Mouse (Mus musculus) forebrain, embryonic 13.5 days (tissue): ENCODE measurements around the gene Efnb2. TPM values are rescaled to one million over a fixed set of nuclear protein-coding genes. Genes with fewer than 3 reads are reported as not detected.

Source experiments
- ATAC-seq: fragments of 200-750 bp; cut with Nextera tagmentation; 2 replicates; pipeline ENCODE4 v1.8.0; 2017
- H3K27ac ChIP-seq: fragments of 300-500 bp; sonication (generic); 2 replicates; pipeline ENCODE4 v1.5.1; 2015; ENCODE audit warnings: inconsistent platforms, mild to moderate bottlenecking, moderate library complexity
- H3K27me3 ChIP-seq: fragments of 300-500 bp; sonication (generic); 2 replicates; pipeline ENCODE4 v1.6.1; 2015; ENCODE audit warnings: mild to moderate bottlenecking, inconsistent platforms
- H3K36me3 ChIP-seq: fragments of 300-500 bp; sonication (generic); 2 replicates; pipeline ENCODE4 v1.6.1; 2015; ENCODE audit warnings: mild to moderate bottlenecking, inconsistent platforms; ENCODE audit not compliant: poor library complexity, severe bottlenecking
- H3K4me1 ChIP-seq: fragments of 300-500 bp; sonication (generic); 2 replicates; pipeline ENCODE4 v1.6.1; 2015; ENCODE audit warnings: inconsistent platforms
- H3K4me2 ChIP-seq: fragments of 300-500 bp; sonication (generic); 2 replicates; pipeline ENCODE4 v1.6.1; 2015; ENCODE audit warnings: inconsistent platforms, mild to moderate bottlenecking, moderate library complexity
- H3K4me3 ChIP-seq: fragments of 300-500 bp; sonication (generic); 2 replicates; pipeline ENCODE4 v1.5.1; 2015; ENCODE audit warnings: mild to moderate bottlenecking, inconsistent platforms
- H3K9ac ChIP-seq: fragments of 300-500 bp; sonication (generic); 2 replicates; pipeline ENCODE4 v1.6.1; 2015; ENCODE audit warnings: mild to moderate bottlenecking, inconsistent platforms
- H3K9me3 ChIP-seq: fragments of 300-500 bp; sonication (generic); replicated peaks from 2 replicates; pipeline ENCODE4 v1.6.1; 2016; ENCODE audit warnings: inconsistent platforms
- WGBS: fragments of 180-500 bp; shearing (Covaris S2); methylation state at CpG from one replicate; pipeline ENCODE4 v1.1.7; 2015; 5-methylcytosine and 5-hydroxymethylcytosine counted together
- polyA plus RNA-seq: library from polyadenylated mRNA; unstranded; fragments of >200 nt; fragmentation: Nextera tagmentation; extraction: Ambion mirVana; gene quantifications from 2 replicates; pipeline ENCODE4 v1.2.1, GENCODE M21; 2015

Gene Efnb2
- polyA plus RNA-seq, 1 experiment from 2014 or later = 46.8 TPM

GRCm38 (mm10) chr8:8653343-8653742, 7.7 kb downstream of the Efnb2 start:
- Histone ChIP-seq H3K36me3 (peaks cover 14% of the 10 kb centered on the region; the same call in 1 of the 2 replicates), H3K27ac (peak overlapping the region; percentile 91), H3K9me3 (no peaks in the 10 kb centered on the region), H3K4me3 (peak overlapping the region; percentile 99), H3K4me2 (peak overlapping the region; percentile 86), H3K4me1 (peaks cover 83% of the 10 kb centered on the region), H3K9ac (peak overlapping the region; percentile 99), H3K27me3 (no peaks in the 10 kb centered on the region)
- no peak for ATAC-seq
- WGBS = 27% methylated on average over 5 of the region's 5 CpGs

GRCm38 (mm10) chr8:8652388-8652787, 8.7 kb downstream of the Efnb2 start:
- WGBS = 86% methylated on average over 4 of the region's 4 CpGs
- no peaks in the 10 kb centered on the region for H3K27me3 ChIP-seq
- peak overlapping the region; percentile 86 for H3K4me2 ChIP-seq
- no peak overlapping the region for H3K4me3 ChIP-seq
- H3K9ac ChIP-seq = no peak overlapping the region
- H3K36me3 ChIP-seq = peaks cover 14% of the 10 kb centered on the region; the same call in 1 of the 2 replicates
- H3K4me1 ChIP-seq = peaks cover 87% of the 10 kb centered on the region
- peak overlapping the region; percentile 46; the same call in 1 of the 2 replicates for H3K27ac ChIP-seq
- ATAC-seq = no peak
- H3K9me3 ChIP-seq = no peaks in the 10 kb centered on the region

- Histone ChIP-seq H3K9me3 (no peaks in the 10 kb centered on the region), H3K4me1 (peaks cover 100% of the 10 kb centered on the region), H3K27me3 (no peaks in the 10 kb centered on the region), H3K36me3 (peaks cover 14% of the 10 kb centered on the region; the same call in 1 of the 2 replicates), H3K27ac (peak overlapping the region; percentile 28; the same call in 1 of the 2 replicates), H3K4me3 (peak overlapping the region; percentile 2; the same call in 1 of the 2 replicates), H3K9ac (0 out of 2 replicates have a peak overlapping the region, but pooled peaks have one; percentile 12), H3K4me2 (peak overlapping the region; percentile 86)
- WGBS = 36% methylated on average over 8 of the region's 8 CpGs
- ATAC-seq = peak; percentile 20; the same call in 1 of the 2 replicates
Observed at GRCm38 (mm10) chr8:8649944-8650343, 11.1 kb downstream of the Efnb2 start.

GRCm38 (mm10) chr8:8649536-8649935, 11.5 kb downstream of the Efnb2 start:
- Histone ChIP-seq H3K9ac (0 out of 2 replicates have a peak overlapping the region, but pooled peaks have one; percentile 12), H3K36me3 (peaks cover 14% of the 10 kb centered on the region; the same call in 1 of the 2 replicates), H3K27ac (peak overlapping the region; percentile 28; the same call in 1 of the 2 replicates), H3K4me1 (peaks cover 99% of the 10 kb centered on the region), H3K9me3 (no peaks in the 10 kb centered on the region), H3K4me2 (peak overlapping the region; percentile 86), H3K4me3 (peak overlapping the region; percentile 2; the same call in 1 of the 2 replicates), H3K27me3 (no peaks in the 10 kb centered on the region)
- no peak for ATAC-seq
- WGBS = 87% methylated on average over 3 of the region's 3 CpGs

GRCm38 (mm10) chr8:8648686-8649085, 12.4 kb downstream of the Efnb2 start:
- Histone ChIP-seq H3K4me2 (peak overlapping the region; percentile 86), H3K9ac (peak overlapping the region; percentile 0; the same call in 1 of the 2 replicates), H3K4me1 (peaks cover 99% of the 10 kb centered on the region), H3K27ac (no peak overlapping the region), H3K27me3 (no peaks in the 10 kb centered on the region), H3K9me3 (no peaks in the 10 kb centered on the region), H3K4me3 (no peak overlapping the region), H3K36me3 (peaks cover 14% of the 10 kb centered on the region; the same call in 1 of the 2 replicates)
- no peak for ATAC-seq
- 64% methylated on average over 7 of the region's 7 CpGs for WGBS

- 0 out of 2 replicates have a peak overlapping the region, but pooled peaks have one; percentile 12 for H3K4me2 ChIP-seq
- no peak overlapping the region for H3K4me3 ChIP-seq
- H3K9me3 ChIP-seq = no peaks in the 10 kb centered on the region
- H3K36me3 ChIP-seq = peaks cover 14% of the 10 kb centered on the region; the same call in 1 of the 2 replicates
- no peak overlapping the region for H3K9ac ChIP-seq
- WGBS = 56% methylated on average over 7 of the region's 7 CpGs
- peaks cover 98% of the 10 kb centered on the region for H3K4me1 ChIP-seq
- H3K27ac ChIP-seq = no peak overlapping the region; the same call in 1 of the 2 replicates
- no peaks in the 10 kb centered on the region for H3K27me3 ChIP-seq
- no peak for ATAC-seq
Observed at GRCm38 (mm10) chr8:8647824-8648223, 13.2 kb downstream of the Efnb2 start.

- H3K9me3 ChIP-seq = no peaks in the 10 kb centered on the region
- H3K4me2 ChIP-seq = 0 out of 2 replicates have a peak overlapping the region, but pooled peaks have one; percentile 12
- H3K27ac ChIP-seq = no peak overlapping the region; the same call in 1 of the 2 replicates
- no peak for ATAC-seq
- H3K4me3 ChIP-seq = no peak overlapping the region
- H3K9ac ChIP-seq = no peak overlapping the region
- H3K36me3 ChIP-seq = peaks cover 11% of the 10 kb centered on the region; the same call in 1 of the 2 replicates
- no peaks in the 10 kb centered on the region for H3K27me3 ChIP-seq
- 54% methylated on average over 3 of the region's 3 CpGs for WGBS
- H3K4me1 ChIP-seq = peaks cover 98% of the 10 kb centered on the region
Observed at GRCm38 (mm10) chr8:8647319-8647718, 13.7 kb downstream of the Efnb2 start.

GRCm38 (mm10) chr8:8644160-8644915, 16.7 kb downstream of the Efnb2 start:
- WGBS = 67% methylated on average over 11 of the region's 11 CpGs
- H3K27ac ChIP-seq = no peak overlapping the region
- peaks cover 98% of the 10 kb centered on the region for H3K4me1 ChIP-seq
- no peak overlapping the region for H3K9ac ChIP-seq
- H3K9me3 ChIP-seq = no peaks in the 10 kb centered on the region
- peak overlapping the region; percentile 15; the same call in 1 of the 2 replicates for H3K4me2 ChIP-seq
- no peak overlapping the region for H3K4me3 ChIP-seq
- ATAC-seq = no peak
- no peaks in the 10 kb centered on the region for H3K27me3 ChIP-seq
- H3K36me3 ChIP-seq = peaks cover 6% of the 10 kb centered on the region; the same call in 1 of the 2 replicates

- no peak overlapping the region for H3K4me3 ChIP-seq
- no peaks in the 10 kb centered on the region for H3K27me3 ChIP-seq
- H3K36me3 ChIP-seq = peaks cover 28% of the 10 kb centered on the region
- H3K27ac ChIP-seq = peak overlapping the region; percentile 70
- ATAC-seq = peak; percentile 79; the same call in 1 of the 2 replicates
- no peak overlapping the region for H3K9ac ChIP-seq
- peaks cover 86% of the 10 kb centered on the region for H3K4me1 ChIP-seq
- H3K4me2 ChIP-seq = peak overlapping the region; percentile 33; the same call in 1 of the 2 replicates
- H3K9me3 ChIP-seq = no peaks in the 10 kb centered on the region
- WGBS = 3% methylated on average over 4 of the region's 4 CpGs
Observed at GRCm38 (mm10) chr8:8640264-8640588, 20.8 kb downstream of the Efnb2 start.

GRCm38 (mm10) chr8:8639569-8640263, 21.3 kb downstream of the Efnb2 start:
- 19% methylated on average over 8 of the region's 8 CpGs for WGBS
- peak; percentile 50; the same call in 1 of the 2 replicates for ATAC-seq
- Histone ChIP-seq H3K4me1 (peaks cover 86% of the 10 kb centered on the region), H3K9me3 (no peaks in the 10 kb centered on the region), H3K27ac (peak overlapping the region; percentile 70), H3K4me2 (peak overlapping the region; percentile 33), H3K27me3 (no peaks in the 10 kb centered on the region), H3K9ac (no peak overlapping the region), H3K36me3 (peaks cover 31% of the 10 kb centered on the region), H3K4me3 (no peak overlapping the region; the same call in 1 of the 2 replicates)

- H3K4me1 ChIP-seq = peaks cover 53% of the 10 kb centered on the region
- H3K27me3 ChIP-seq = no peaks in the 10 kb centered on the region
- H3K27ac ChIP-seq = no peak overlapping the region; the same call in 1 of the 2 replicates
- H3K9ac ChIP-seq = no peak overlapping the region
- no peak for ATAC-seq
- H3K4me3 ChIP-seq = no peak overlapping the region
- H3K9me3 ChIP-seq = no peaks in the 10 kb centered on the region
- H3K36me3 ChIP-seq = peaks cover 45% of the 10 kb centered on the region
- WGBS = 69% methylated on average over 7 of the region's 7 CpGs
- H3K4me2 ChIP-seq = no peak overlapping the region
Observed at GRCm38 (mm10) chr8:8631394-8631793, 29.6 kb downstream of the Efnb2 start.
